Mouse (Mus musculus): ENCODE data around the gene Shd.

Shd gene

DNA sequence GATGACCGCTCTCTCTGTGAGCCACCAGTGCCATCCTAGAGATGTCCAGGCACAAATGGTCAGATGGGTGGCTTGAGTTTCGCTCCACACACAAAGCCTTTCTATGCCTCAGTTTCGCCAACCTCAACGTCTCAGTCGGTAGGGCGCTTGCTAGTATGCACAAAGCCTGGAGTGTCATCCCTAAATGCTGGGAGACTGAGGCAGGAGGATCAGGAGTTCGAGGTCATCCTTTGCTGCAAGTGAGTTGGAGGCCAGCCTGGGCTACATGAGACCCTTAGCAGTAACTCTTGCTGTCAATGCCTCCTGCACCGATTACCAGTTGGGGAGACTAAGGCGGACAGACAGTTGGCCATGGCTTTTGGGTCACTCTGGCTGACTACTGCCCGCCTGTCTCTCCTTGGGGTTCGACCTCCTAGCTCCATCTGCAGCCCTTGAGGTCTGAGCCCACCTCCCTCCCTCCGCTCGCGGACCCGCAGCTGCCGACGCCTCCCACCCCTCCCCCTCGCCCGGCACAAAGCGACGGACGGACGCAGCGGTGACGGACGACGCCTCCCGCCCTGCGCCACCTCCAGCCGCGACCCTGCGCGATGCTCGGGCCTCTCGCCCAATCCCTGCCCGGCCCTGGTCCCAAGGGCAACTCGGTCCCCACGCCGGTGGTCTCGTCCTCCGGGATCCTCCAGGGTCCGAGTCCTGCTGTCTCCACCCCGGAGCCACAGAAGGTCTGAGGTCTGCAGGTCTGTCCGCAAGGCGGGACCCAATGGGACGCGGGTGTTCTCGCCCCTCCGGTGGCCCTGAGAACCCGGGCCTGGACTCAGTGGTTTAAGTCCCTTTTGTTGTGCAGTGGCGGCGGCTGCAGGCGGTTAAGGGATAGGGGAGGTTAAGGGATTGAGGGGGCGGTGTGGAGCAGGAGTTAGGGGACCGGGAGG, at the start of gene Shd:
TSS of gene Shd (plus strand) at position 502 of the 926 bp plus-strand sequence.
- DNase-seq (ENCODE audit: low spot score): no peak

DNA sequence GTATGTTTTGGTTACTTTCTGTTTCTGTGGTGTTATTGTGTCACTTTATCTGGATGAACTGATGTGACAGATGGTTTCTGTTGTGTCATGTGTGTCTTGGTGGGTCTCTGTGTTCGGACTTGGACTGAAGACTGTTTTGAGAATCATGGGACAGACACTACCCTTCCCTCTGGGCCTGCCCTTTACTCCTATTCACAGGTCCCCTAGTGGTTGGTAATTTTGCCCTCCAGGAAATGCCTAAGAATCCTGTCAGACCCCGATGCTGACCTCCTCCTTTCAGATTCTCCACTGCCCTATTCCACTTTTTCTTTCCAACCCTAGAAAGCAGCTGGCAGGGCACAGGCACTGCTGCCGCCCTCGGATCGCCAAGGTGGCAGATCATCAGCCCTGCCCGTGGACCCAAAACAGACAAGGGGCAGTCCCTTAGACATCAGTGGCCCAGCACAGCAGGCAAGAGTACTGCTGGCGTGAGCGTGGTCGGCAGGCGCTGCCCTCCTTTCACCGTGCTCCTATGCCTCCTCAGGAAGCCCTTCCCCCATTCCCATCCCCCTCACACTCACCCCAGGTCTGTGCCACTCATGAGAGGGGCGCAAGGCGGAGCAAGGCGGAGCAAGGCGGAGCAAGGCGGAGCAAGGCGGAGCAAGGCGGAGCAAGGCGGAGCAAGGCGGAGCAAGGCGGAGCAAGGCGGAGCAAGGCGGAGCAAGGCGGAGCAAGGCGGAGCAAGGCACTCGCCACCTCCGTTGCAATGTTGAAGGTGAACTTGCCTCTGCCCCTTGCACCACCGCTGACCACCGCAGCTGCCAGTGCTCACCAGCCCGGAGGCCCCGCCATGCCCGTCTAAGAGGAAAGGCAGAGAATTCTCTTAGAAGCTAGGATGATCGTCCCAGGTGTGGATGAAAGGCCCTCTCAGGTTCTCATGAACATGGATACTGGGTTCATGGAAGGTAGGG, 38.4 kb upstream of the Shd start:
- DNase-seq (ENCODE audit: low spot score): peak; percentile 59

GRCm38 (mm10) chr17:55932635-55933034, 37.6 kb upstream of the Shd start:
- DNase-seq (ENCODE audit: low spot score): no peak

DNA sequence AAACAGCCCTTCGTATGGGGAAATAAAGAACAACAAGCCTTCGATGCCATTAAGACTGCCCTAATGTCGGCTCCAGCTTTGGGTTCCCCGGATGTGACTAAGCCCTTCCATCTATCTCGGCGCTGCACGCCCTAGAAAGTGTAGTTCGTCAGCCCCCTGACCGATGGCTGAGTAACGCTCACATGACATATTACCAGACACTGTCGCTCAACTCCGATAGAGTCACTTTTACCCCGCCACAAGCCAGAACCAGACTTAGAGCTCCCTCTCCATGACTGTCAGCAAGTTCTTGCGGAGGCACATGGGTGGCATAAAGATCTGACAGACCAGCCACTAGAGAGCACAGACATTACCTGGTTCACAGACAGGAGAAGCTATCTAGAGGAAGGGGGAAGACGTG, 37.1 kb upstream of the Shd start:
- no peak for DNase-seq (ENCODE audit: low spot score)

GRCm38 (mm10) chr17:55944387-55944865, 25.8 kb upstream of the Shd start:
- peak; percentile 73 for DNase-seq (ENCODE audit: low spot score)

DNA sequence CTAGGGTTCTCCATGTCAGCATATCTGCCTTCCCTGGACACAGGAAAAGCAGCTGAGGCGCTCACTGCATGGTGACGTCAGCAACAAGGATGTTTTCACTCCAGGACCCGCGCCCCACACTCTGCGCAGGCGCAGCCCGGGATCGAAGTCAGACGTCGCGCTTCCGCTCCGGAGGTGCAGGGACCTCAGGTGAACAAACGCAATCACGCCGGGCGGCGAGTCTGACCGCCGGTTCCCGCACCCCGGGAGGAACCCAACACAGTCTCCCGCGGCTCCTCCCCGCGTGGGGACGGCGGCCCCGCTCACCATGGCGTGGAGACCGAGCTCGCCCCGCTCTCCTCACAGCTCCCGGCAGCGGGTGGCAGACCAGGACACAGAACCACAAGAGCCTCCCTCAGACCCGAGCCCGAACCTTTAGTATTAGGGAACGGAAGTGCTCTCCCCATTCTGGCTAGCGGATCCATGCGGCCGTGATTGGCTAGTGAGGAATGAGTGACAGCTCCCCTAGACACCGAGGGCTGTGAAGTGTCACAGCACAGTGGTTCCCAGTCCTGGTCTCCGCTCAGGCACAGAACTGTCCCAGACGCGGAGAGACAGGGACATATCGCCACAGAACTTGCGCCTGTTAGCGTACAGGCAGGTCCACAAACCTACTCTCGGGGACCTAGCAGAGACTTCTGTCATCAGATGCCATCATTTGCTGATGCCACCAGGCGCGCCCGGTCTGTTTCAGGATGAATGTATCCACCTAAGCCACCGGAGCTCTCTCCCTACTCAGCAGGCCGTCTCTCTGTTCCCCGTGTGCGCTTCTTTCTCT, 25.2 kb upstream of the Shd start:
- DNase-seq (ENCODE audit: low spot score): peak; percentile 94

DNA sequence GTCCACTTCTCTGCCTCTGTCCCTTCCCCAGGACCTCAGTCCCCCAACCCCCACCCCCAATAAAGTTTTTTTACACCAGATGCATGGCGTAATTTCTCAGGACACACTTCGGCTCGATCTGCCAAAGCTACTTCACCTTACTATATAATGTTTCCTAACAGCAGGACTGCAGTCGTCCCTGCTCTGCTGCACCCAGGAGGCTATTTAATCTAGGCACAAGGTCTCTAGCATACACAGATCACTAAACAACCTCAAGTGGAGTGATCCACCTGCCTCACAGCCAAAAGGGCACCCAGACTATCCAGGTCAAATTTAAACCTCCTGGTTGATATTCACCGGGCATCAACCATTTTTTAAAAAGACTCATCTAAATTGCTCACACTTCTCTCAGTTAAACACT, 24.6 kb upstream of the Shd start:
- no peak for DNase-seq (ENCODE audit: low spot score)

DNA sequence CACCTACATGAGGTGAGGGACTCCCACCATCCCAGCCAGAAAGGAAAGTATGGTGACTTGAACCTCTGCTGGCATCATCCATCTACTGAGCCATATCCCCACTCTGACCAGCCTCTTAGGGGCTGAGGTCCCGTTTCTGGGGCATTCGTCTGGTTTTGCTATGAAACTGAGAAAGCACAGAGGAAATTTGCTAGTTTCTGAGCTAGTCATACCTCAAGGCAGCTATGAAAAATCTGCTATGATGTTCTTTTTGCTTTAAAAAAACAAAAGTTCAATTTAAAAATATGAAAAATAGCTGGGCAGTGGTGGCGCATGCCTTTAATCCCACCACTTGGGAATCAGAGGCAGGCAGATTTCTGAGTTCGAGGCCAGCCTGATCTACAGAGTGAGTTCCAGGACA, 21.6 kb upstream of the Shd start:
- no peak for DNase-seq (ENCODE audit: low spot score)

- no peak for DNase-seq (ENCODE audit: low spot score)
These were observed 20.9 kb upstream of the Shd start, which contains the start of gene Zfp119b for GRCm38 (mm10) chr17:55949400-55949799. TSS of gene Zfp119b (minus strand) at chr17:55949500.

GRCm38 (mm10) chr17:55950601-55951000, 19.7 kb upstream of the Shd start:
- no peak for DNase-seq (ENCODE audit: low spot score)

DNA sequence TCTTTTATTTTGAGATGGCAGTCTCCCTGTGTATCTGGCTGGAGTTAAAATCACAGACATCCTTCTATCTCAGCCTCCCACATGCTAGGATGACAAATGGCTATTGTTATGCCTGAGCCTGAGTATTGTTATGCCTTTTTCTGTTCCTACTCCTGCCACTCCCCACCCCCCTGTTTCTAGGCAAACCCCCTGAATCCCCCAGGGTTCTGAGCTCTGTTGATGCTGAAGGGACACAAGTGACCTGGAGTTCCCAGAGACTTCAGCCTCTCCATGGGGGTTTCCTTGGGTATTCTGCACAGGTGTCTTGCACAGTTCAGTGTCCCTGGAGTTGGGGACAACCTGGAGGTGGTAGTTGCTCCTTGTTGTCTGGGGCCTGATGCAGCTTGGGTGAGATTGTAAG, 18.2 kb upstream of the Shd start:
- DNase-seq (ENCODE audit: low spot score): no peak

DNA sequence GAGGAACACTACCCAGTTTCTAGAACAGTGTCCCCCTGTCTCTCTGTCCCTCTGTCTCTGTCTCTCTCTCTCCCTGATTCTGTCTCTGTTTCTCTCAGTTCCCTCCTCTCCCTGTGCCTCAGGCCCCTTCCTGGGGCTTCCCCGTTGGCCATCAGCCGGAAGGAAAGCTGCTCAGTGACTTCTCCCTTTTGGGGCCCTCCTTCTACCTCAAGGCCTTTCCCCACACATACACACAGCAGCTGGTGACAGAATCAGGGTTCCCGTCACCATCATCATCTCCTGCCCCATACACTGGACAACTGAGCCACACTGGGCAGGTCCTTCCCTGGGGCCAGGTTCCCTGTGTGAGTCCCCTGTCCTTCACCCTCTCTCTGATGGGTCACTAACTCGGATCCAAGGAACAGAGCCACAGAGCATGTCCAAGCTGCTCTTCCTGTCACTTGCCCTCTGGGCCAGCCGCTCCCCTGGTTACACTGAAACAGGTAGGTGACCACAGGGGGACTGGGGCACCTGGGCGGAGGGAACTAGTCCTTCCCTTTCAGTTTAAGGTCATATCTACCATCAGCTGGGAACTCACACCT, 17.7 kb upstream of the Shd start, which contains the start of gene Ebi3:
TSS of gene Ebi3 (plus strand) at position 194 of the 581 bp plus-strand sequence.
- no peak for DNase-seq (ENCODE audit: low spot score)

DNA sequence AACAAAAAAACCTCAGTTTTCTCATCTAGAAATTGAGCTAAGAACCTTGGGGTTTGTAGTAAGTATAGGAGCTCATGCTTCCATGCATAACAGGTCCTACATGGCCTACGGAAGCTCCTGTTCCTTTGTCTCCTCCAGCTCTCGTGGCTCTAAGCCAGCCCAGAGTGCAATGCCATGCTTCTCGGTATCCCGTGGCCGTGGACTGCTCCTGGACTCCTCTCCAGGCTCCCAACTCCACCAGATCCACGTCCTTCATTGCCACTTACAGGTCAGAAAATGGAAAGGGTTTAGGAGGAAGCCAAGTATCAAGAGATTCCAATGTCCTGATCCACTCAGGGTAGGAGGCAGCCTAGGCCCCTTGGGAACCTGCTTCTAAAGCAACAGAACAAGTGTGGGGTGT, 16.5 kb upstream of the Shd start:
- DNase-seq (ENCODE audit: low spot score): no peak

DNA sequence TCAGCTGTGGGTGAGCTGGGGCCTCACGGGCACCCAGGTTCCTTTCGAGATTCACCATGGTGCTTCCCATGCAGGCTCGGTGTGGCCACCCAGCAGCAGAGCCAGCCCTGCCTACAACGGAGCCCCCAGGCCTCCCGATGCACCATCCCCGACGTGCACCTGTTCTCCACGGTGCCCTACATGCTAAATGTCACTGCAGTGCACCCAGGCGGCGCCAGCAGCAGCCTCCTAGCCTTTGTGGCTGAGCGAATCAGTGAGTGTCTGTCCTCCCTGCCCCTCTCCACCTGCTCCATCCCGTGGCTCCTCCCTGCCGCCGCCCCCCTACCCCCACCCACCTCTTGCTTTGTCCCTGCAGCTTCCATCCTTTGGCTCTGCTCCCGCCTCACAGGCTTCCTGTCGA, 16.0 kb upstream of the Shd start:
- peak; percentile 2 for DNase-seq (ENCODE audit: low spot score)

DNA sequence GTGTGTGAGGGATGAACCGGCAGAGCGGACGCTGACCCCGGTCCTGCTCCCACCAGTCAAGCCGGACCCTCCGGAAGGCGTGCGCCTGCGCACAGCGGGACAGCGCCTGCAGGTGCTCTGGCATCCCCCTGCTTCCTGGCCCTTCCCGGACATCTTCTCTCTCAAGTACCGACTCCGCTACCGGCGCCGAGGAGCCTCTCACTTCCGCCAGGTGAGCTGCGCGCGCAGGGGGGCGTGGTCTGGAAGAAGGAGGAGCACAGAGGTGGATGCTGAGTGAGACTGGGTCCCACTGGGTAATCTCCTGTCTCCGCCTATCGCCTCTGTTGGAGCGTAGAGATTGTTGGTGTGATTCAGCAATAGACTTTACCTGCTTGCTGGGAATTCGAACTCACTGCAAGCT, 14.1 kb upstream of the Shd start:
- peak; percentile 90 for DNase-seq (ENCODE audit: low spot score)

DNA sequence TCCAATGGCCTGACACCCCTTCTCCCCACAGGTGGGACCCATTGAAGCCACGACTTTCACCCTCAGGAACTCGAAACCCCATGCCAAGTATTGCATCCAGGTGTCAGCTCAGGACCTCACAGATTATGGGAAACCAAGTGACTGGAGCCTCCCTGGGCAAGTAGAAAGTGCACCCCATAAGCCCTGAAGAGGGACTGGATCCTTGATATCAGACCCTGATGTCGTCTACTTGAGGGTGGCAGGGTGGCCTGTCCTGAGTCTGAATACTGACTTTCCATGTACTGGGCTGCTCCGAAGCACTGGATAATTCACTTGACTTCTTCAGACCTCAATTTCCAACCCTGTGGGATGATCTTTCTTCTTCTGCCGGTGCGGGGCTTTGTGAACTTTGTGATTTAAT, 13.7 kb upstream of the Shd start:
- peak; percentile 2 for DNase-seq (ENCODE audit: low spot score)

DNA sequence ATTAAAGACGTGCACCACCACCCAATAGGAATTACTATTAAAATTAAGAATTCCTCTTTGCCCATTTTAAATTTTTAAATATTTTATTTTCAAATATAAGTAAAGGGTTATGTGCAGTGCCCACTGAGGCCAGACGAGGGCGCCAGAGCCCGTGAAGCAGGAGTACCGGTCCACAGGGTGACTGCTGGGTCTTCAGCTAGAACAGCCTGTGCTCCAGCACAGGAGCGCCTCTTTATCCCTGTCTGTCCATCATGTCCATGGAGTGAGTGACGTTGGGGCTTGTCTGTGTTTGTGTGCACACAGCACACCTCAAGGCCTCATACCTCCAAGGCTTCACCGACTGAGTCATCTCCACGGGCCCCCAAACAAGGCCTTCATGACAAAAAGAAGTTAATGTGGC, 13.1 kb upstream of the Shd start:
- DNase-seq (ENCODE audit: low spot score): peak; percentile 80

DNA sequence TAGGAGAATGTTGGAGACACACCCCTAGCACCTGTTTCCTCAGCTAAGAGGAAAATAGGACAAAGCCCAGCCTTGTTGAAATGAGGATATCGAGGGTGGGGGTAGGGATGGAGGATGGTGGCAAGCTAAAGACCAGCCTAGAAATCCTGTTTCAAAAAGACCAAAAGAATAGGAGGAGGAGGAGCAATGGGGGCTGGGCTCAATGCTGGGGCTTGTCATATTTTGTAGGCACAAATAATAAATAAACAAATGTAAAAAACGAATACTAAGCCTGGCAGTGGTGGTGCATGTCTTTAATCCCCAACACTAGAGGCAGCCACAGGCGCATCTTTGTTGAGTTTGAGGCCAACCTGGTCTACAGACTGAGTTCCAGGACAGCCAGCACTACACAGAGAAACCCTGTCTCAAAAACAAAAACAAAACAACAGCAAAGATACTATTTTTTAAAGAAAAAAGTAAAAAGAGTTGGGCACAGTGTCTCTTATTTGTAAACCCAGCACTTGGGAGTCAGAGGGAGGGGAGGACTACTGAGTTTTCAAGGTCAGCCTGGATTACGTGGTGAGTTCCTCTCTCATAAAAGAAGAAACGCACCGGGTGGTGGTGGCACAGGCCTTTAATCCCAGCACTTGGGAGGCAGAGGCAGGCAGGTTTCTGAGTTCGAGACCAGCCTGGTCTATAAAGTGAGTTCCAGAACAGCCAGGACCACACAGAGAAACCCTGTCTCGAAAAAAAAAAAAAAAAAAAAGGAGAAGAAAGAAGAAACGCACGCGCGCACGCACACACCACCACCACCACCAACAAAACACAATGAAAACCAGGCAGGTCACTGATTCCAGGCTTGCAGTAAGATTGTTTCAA, 12.3 kb upstream of the Shd start:
- peak; percentile 2 for DNase-seq (ENCODE audit: low spot score)

GRCm38 (mm10) chr17:55958584-55958886, 11.7 kb upstream of the Shd start:
- no peak for DNase-seq (ENCODE audit: low spot score)

GRCm38 (mm10) chr17:55958918-55959728, 11.1 kb upstream of the Shd start, which contains the start of gene Yju2:
TSS of gene Yju2 (plus strand) at chr17:55959099.
- DNase-seq (ENCODE audit: low spot score): peak; percentile 91

Data from urinary bladder, postnatal 14 days (tissue).